Mouse (Mus musculus): ENCODE measurements around the gene 2610507B11Rik. TPM values are rescaled to one million over a fixed set of nuclear protein-coding genes. Genes with fewer than 3 reads are reported as not detected.

Gene 2610507B11Rik
- polyA plus RNA-seq, 2 experiments = 61.7 to 72.6 TPM

- no peak overlapping the region for H3K4me3 ChIP-seq (replicated peaks; ENCODE audit: low read length)
- H3K27me3 ChIP-seq (ENCODE audit: control insufficient read depth, insufficient read depth, low read length) = no peaks in the 10 kb centered on the region
- ATAC-seq (ENCODE audit: low FRiP score, low read depth) = no peak
- no peak overlapping the region for H3K9ac ChIP-seq (ENCODE audit: low read depth, low read length, severe bottlenecking)
- no peak for TF ChIP-seq POLR2A (IDR thresholded peaks at IDR 0.05; ENCODE audit: borderline replicate concordance, extremely low read depth, insufficient read depth, insufficient read length)
- DNase-seq (ENCODE audit: low spot score) = no peak
- peaks cover 39% of the 10 kb centered on the region for H3K36me3 ChIP-seq (ENCODE audit: control insufficient read depth, insufficient read depth, low read length)
- WGBS = 90% methylated on average over 9 of the region's 9 CpGs
- no peaks in the 10 kb centered on the region for H3K9me3 ChIP-seq (ENCODE audit: control insufficient read depth, low read length)
- peaks cover 9% of the 10 kb centered on the region for H3K4me1 ChIP-seq (ENCODE audit: control insufficient read depth, insufficient read depth, low read length)
- H3K4me2 ChIP-seq (replicated peaks; ENCODE audit: low read depth, low read length, severe bottlenecking) = no peak overlapping the region
- H3K27ac ChIP-seq (replicated peaks; ENCODE audit: low read depth, low read length) = no peak overlapping the region
Observed at GRCm38 (mm10) chr11:78240193-78240857, 21.2 kb upstream of the 2610507B11Rik start.

DNA sequence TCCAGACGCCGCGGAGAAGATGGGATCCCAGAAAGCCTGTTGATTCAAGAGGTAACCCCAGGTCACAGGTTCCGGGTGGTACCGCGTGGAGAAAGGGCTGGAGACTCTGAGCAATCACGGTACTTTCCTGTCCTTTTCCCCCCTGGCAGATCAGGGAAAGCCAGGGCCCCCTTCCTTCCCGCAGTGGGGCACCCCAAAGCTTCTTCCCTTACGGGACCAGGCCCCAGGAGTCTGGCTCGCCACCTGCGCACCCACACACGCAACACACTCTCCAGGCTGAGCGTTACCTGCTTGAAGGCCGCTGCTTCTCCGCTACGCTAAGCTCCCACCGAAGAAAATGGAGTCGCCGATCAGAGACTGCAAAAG lies 16.3 kb upstream of the 2610507B11Rik start:
- no peak for TF ChIP-seq POLR2A (IDR thresholded peaks at IDR 0.05; ENCODE audit: borderline replicate concordance, extremely low read depth, insufficient read depth, insufficient read length)
- Histone ChIP-seq H3K4me3 (replicated peaks; ENCODE audit: low read length) (peak overlapping the region; percentile 79), H3K4me2 (replicated peaks; ENCODE audit: low read depth, low read length, severe bottlenecking) (peak overlapping the region; percentile 73), H3K27ac (replicated peaks; ENCODE audit: low read depth, low read length) (peak overlapping the region; percentile 79), H3K9ac (ENCODE audit: low read depth, low read length, severe bottlenecking) (peak overlapping the region; percentile 85), H3K27me3 (ENCODE audit: control insufficient read depth, insufficient read depth, low read length) (no peaks in the 10 kb centered on the region), H3K4me1 (ENCODE audit: control insufficient read depth, insufficient read depth, low read length) (peaks cover 20% of the 10 kb centered on the region), H3K9me3 (ENCODE audit: control insufficient read depth, low read length) (no peaks in the 10 kb centered on the region), H3K36me3 (ENCODE audit: control insufficient read depth, insufficient read depth, low read length) (peaks cover 10% of the 10 kb centered on the region)
- under 1% methylated on average over 19 of the region's 19 CpGs for WGBS
- no peak for DNase-seq (ENCODE audit: low spot score)
- ATAC-seq (ENCODE audit: low FRiP score, low read depth) = no peak

GRCm38 (mm10) chr11:78245627-78246317 lies 15.8 kb upstream of the 2610507B11Rik start, which contains the start of the genes Sdf2 and Supt6:
TSS of gene Sdf2 (plus strand) at chr11:78245746.
TSS of gene Supt6 (minus strand) at chr11:78245987.
- Histone ChIP-seq H3K4me1 (ENCODE audit: control insufficient read depth, insufficient read depth, low read length) (peaks cover 20% of the 10 kb centered on the region), H3K4me3 (replicated peaks; ENCODE audit: low read length) (peak within 1 kb of the TSS; percentile 79), H3K9ac (ENCODE audit: low read depth, low read length, severe bottlenecking) (peak within 1 kb of the TSS; percentile 85), H3K27me3 (ENCODE audit: control insufficient read depth, insufficient read depth, low read length) (no peaks in the 10 kb centered on the region), H3K27ac (replicated peaks; ENCODE audit: low read depth, low read length) (peak within 1 kb of the TSS; percentile 79), H3K4me2 (replicated peaks; ENCODE audit: low read depth, low read length, severe bottlenecking) (peak within 1 kb of the TSS; percentile 73), H3K36me3 (ENCODE audit: control insufficient read depth, insufficient read depth, low read length) (peaks cover 9% of the 10 kb centered on the region), H3K9me3 (ENCODE audit: control insufficient read depth, low read length) (no peaks in the 10 kb centered on the region)
- TF ChIP-seq POLR2A (IDR thresholded peaks at IDR 0.05; ENCODE audit: borderline replicate concordance, extremely low read depth, insufficient read depth, insufficient read length) = peak; percentile 64; the same call in 1 of the 2 replicates
- peak; percentile 91 for ATAC-seq (ENCODE audit: low FRiP score, low read depth)
- WGBS = under 1% methylated on average over 50 of the region's 50 CpGs
- peak; percentile 88 for DNase-seq (ENCODE audit: low spot score)

- Histone ChIP-seq H3K27ac (replicated peaks; ENCODE audit: low read depth, low read length) (no peak overlapping the region; the same call in 1 of the 2 replicates), H3K4me3 (replicated peaks; ENCODE audit: low read length) (peak overlapping the region; percentile 79), H3K9me3 (ENCODE audit: control insufficient read depth, low read length) (no peaks in the 10 kb centered on the region), H3K9ac (ENCODE audit: low read depth, low read length, severe bottlenecking) (peak overlapping the region; percentile 85), H3K27me3 (ENCODE audit: control insufficient read depth, insufficient read depth, low read length) (no peaks in the 10 kb centered on the region), H3K4me1 (ENCODE audit: control insufficient read depth, insufficient read depth, low read length) (peaks cover 20% of the 10 kb centered on the region), H3K36me3 (ENCODE audit: control insufficient read depth, insufficient read depth, low read length) (peaks cover 13% of the 10 kb centered on the region), H3K4me2 (replicated peaks; ENCODE audit: low read depth, low read length, severe bottlenecking) (peak overlapping the region; percentile 40)
- DNase-seq (ENCODE audit: low spot score) (no peak), ATAC-seq (ENCODE audit: low FRiP score, low read depth) (no peak)
- WGBS = 34% methylated on average over 7 of the region's 7 CpGs
- no peak for TF ChIP-seq POLR2A (IDR thresholded peaks at IDR 0.05; ENCODE audit: borderline replicate concordance, extremely low read depth, insufficient read depth, insufficient read length)
Observed at GRCm38 (mm10) chr11:78246318-78247011, 15.1 kb upstream of the 2610507B11Rik start.

- Histone ChIP-seq H3K4me3 (replicated peaks; ENCODE audit: low read length) (peak overlapping the region; percentile 79), H3K4me1 (ENCODE audit: control insufficient read depth, insufficient read depth, low read length) (peaks cover 20% of the 10 kb centered on the region), H3K9ac (ENCODE audit: low read depth, low read length, severe bottlenecking) (no peak overlapping the region), H3K9me3 (ENCODE audit: control insufficient read depth, low read length) (no peaks in the 10 kb centered on the region), H3K27ac (replicated peaks; ENCODE audit: low read depth, low read length) (no peak overlapping the region), H3K36me3 (ENCODE audit: control insufficient read depth, insufficient read depth, low read length) (peaks cover 18% of the 10 kb centered on the region), H3K4me2 (replicated peaks; ENCODE audit: low read depth, low read length, severe bottlenecking) (peak overlapping the region; percentile 40), H3K27me3 (ENCODE audit: control insufficient read depth, insufficient read depth, low read length) (no peaks in the 10 kb centered on the region)
- DNase-seq (ENCODE audit: low spot score) = no peak
- 47% methylated on average over 3 of the region's 3 CpGs for WGBS
- no peak for ATAC-seq (ENCODE audit: low FRiP score, low read depth)
- TF ChIP-seq POLR2A (IDR thresholded peaks at IDR 0.05; ENCODE audit: borderline replicate concordance, extremely low read depth, insufficient read depth, insufficient read length) = no peak
Observed at GRCm38 (mm10) chr11:78247012-78247348, 14.6 kb upstream of the 2610507B11Rik start.

All from limb, embryonic 14.5 days (tissue).